Mouse (Mus musculus) E14TG2a.4 (cell line): Measurements from ENCODE around the gene Mt2.

Experiments used
- CTCF ChIP-seq: conservative IDR thresholded peaks from 2 replicates; pipeline ENCODE4 v1.5.1; 2014; ENCODE audit warnings: low read length
- NANOG ChIP-seq: IDR thresholded peaks from 2 replicates; pipeline ENCODE4 v1.6.1; 2014; ENCODE audit warnings: borderline replicate concordance, low read length, mixed read lengths
- POU5F1 ChIP-seq: IDR thresholded peaks from 2 replicates; pipeline ENCODE4 v1.6.1; 2014; ENCODE audit warnings: low read length, borderline replicate concordance

DNA sequence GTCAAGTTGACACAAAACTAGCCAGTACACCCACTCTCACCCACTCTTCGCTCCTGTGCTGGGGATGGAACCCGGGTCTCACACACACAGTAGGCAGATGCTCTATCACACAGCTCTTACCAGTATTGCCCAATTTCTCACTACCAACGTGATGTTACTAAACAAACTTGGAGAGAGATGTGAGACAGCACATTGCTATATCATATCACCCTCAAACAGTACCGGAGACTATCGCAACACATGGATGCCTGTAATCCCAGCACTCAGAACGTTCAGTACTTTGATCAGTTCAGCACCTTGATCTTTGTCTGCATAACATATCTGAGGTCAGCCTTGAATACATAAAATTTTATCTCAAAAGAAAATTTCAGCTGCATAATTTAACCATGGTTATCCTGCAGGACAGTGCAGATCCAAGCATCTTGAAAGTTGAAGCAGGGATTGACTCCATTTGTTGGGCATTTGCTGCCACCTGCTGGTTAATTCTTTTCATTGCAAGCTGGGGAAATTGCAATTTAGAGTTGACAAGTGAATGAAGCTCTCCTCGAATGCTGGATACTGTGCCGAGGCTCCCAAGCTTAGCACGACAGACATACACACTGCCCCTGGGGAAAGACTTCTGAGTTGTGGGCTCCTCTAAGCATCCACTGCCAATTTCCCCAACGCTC, 26.9 kb downstream of the Mt2 start:
- TF ChIP-seq CTCF (peak; percentile 82), POU5F1 (no peak), NANOG (no peak)
